Mouse (Mus musculus) erythroblast, adult 5-6 weeks (primary cell): ENCODE data around the gene Teddm2. TPM values are rescaled to one million over a fixed set of nuclear protein-coding genes. Genes with fewer than 3 reads are reported as not detected.
"Not testable (repeated sequence)": the region's sequence is repeated elsewhere in the genome, so short reads cannot be mapped to it uniquely, and the experiment has no call there.

Source experiments
- ATAC-seq: replicated peaks from 2 replicates; pipeline ENCODE4 v1.8.0; 2016; ENCODE audit warnings: moderate number of reproducible peaks, mild to moderate bottlenecking, moderate TSS enrichment, inconsistent platforms; ENCODE audit not compliant: poor library complexity, low FRiP score, severe bottlenecking
- total RNA-seq, 2 experiments: library from RNA; stranded (forward) in 1 of 2; stranded (reverse) in 1 of 2; fragments of 150-400 nt in 1 of 2; fragments of 200-764, 138-1000 nt in 1 of 2; gene quantifications; 2 replicates each; pipeline versions ENCODE4 v1.2.3 to v1.2.4; 2015 to 2017; ENCODE audit warnings: low replicate concordance in 2 of 2

Gene Teddm2
- total RNA-seq, 2 experiments from 2014 or later = 4.4 to 4.6 TPM

GRCm38 (mm10) chr1:153908208-153908607, 8.2 kb upstream of the Teddm2 start:
- ATAC-seq = no peak

GRCm38 (mm10) chr1:153905884-153906283, 5.9 kb upstream of the Teddm2 start:
- ATAC-seq = no peak

GRCm38 (mm10) chr1:153904236-153904635, 4.2 kb upstream of the Teddm2 start:
- no peak for ATAC-seq

GRCm38 (mm10) chr1:153903006-153903405, 3.0 kb upstream of the Teddm2 start:
- no peak for ATAC-seq

- peak; percentile 31 for ATAC-seq
Measured at GRCm38 (mm10) chr1:153900860-153901730, 1.1 kb upstream of the Teddm2 start.

- ATAC-seq = peak; percentile 5; the same call in 1 of the 2 replicates
Measured at GRCm38 (mm10) chr1:153900381-153900780, 353 bp upstream of the Teddm2 start.

GRCm38 (mm10) chr1:153898989-153899730, 868 bp downstream of the Teddm2 start:
- ATAC-seq = no peak

- no peak for ATAC-seq
Measured at GRCm38 (mm10) chr1:153897196-153897595, 2.8 kb downstream of the Teddm2 start.

- peak; percentile 52 for ATAC-seq
Measured at GRCm38 (mm10) chr1:153894979-153895378, 5.0 kb downstream of the Teddm2 start.

- no peak for ATAC-seq
Measured at GRCm38 (mm10) chr1:153894201-153894893, 5.7 kb downstream of the Teddm2 start.

GRCm38 (mm10) chr1:153893746-153894145, 6.3 kb downstream of the Teddm2 start:
- no peak for ATAC-seq

GRCm38 (mm10) chr1:153891442-153891841, 8.6 kb downstream of the Teddm2 start, which contains the start of gene Teddm1a:
Gene Teddm1a (plus strand): TSS chr1:153891742.
- ATAC-seq = no peak

GRCm38 (mm10) chr1:153890121-153890520, 9.9 kb downstream of the Teddm2 start:
- no peak for ATAC-seq

GRCm38 (mm10) chr1:153886024-153886633, 13.9 kb downstream of the Teddm2 start:
- ATAC-seq = no peak

- ATAC-seq = not testable (repeated sequence)
Measured at GRCm38 (mm10) chr1:153880391-153880790, 19.6 kb downstream of the Teddm2 start.

GRCm38 (mm10) chr1:153874045-153874444, 26.0 kb downstream of the Teddm2 start, which contains the start of gene Teddm1b:
Gene Teddm1b (plus strand): TSS chr1:153874345.
- no peak for ATAC-seq

GRCm38 (mm10) chr1:153855946-153856345, 44.1 kb downstream of the Teddm2 start:
- ATAC-seq = no peak

GRCm38 (mm10) chr1:153852696-153853095, 47.3 kb downstream of the Teddm2 start:
- ATAC-seq = not testable (repeated sequence)

- ATAC-seq = peak; percentile 61
Measured at GRCm38 (mm10) chr1:153846867-153847266, 53.2 kb downstream of the Teddm2 start.

GRCm38 (mm10) chr1:153846420-153846819, 53.6 kb downstream of the Teddm2 start:
- no peak for ATAC-seq
